Mouse (Mus musculus) 416B (cell line): ENCODE measurements around the gene Phospho1.
"Not testable (repeated sequence)": the region's sequence is repeated elsewhere in the genome, so short reads cannot be mapped to it uniquely, and the experiment has no call there.

Experiments used
- DNase-seq: peaks from one replicate; pipeline ENCODE4 v3.0.0; 2011; ENCODE audit warnings: low read depth

The Phospho1 gene

DNA sequence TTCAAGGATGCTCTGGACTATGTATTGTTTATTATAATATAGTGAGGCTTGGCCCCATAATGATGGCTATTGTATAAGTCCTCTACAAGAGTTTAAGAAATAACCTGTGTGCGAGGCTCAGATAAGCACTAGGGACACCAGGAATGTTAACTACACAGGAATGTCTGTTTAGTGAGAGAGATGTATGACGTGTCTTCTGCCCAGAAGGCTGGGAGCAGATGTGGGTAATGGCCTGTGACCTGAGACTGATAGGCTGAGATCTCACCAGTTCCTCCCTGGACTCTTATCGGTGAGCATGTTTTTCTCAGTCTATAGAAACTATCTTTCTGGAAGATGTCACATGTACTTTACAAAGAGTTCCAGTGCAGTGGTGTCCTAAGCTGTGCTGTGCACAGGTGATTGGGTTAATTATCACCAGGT is 35.8 kb downstream of the Phospho1 start:
- peak; percentile 47 for DNase-seq

DNA sequence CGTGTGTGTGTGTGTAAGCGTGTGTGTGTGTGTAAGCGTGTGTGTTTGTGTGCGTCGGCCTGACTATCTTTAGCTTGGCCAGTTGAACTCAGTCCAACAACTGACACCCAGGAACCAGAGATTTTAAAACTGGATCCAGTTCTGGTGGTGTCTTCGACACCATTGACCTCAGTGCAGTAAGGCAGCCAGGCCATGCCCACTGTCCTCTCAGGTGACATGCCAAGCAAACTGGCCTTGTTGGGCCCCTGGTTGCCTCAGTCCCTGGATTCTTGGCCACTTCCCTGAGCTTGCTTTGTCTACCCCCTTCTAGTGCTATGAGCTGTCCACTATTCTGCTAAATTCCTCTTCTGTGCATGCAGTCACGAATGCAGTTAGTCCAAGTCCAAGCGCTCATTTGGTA is 37.1 kb downstream of the Phospho1 start:
- no peak for DNase-seq

- peak; percentile 27 for DNase-seq
These were observed 45.1 kb downstream of the Phospho1 start for GRCm38 (mm10) chr11:95869442-95869841.

DNA sequence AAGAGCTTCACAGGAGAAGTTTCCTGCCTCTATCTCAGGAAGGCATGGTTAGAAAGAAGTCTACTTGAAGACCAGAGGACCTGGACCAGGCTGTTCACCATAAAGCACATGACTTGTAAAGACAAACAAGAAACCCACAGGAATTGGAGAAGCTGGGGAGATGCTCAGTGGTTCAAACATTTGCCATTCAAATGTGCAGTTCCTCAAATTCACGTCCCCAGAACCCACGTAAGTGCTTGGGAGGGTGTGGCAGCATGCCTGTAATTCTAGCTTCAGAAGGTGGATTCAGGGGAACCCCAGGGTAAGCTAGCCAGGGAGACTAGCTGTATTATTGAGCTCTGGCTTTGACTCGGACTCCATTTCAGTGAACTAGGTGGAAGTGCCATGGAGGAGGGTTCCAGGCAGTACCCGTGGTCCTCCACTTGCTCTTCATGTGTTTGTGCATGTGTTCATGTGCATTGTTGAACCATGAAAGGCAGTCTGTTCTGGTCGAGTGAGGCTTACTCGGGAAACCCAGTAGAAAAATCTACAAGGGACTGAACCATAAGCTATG is 45.7 kb downstream of the Phospho1 start:
- DNase-seq = peak; percentile 57

GRCm38 (mm10) chr11:95875804-95876203 is 51.5 kb downstream of the Phospho1 start:
- DNase-seq = peak; percentile 72

DNA sequence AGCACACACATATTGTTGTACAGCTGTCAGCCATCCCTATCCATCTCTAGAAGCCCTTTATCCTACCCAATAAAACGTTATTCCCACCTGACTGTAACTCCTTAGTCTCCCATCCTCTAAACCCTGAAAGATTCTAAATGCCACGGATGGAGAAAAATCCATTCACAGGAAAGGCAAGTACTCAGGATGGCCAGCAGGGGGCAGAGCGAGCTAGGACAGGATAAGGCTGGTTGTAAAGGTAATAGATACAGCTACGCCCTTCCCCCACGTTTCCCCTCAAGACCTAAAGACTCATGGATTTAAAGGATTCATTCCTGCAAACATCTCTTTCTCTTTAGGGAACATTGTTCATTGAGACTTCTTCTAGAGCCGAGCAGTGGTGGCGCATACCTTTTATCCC is 52.0 kb downstream of the Phospho1 start:
- peak; percentile 80 for DNase-seq

- not testable (repeated sequence) for DNase-seq
These were observed 55.6 kb downstream of the Phospho1 start for GRCm38 (mm10) chr11:95879861-95880260.
